ENCODE assay signal across 35 mouse cellular contexts in genomic region chr3:64306799-64307198, GRCm38 (mm10). TPM values are rescaled to one million over a fixed set of nuclear protein-coding genes. Genes with fewer than 3 reads are reported as not detected.
DNase-seq lines count a peak whose midpoint lies in the region; TF ChIP-seq lines count a peak whose summit lies in the region.
"Had no signal": no experiment of that assay in that cellular context is flagged by ENCODE, and none has a peak within 500 bp of the region (broad histone marks: within the 10 kb centered on the region; RNA-seq: fewer than 3 reads in every experiment).

No protein-coding gene starts in this region.

- no peak for DNase-seq in heart, adult 2 months
- no peak for DNase-seq in heart, adult 9 months (ENCODE audit: low spot score in 2 of 2)
- no peak for DNase-seq in left cerebral cortex, adult 2 months (ENCODE audit: extremely low spot score in 1 of 2, low spot score in 2 of 2)
- no peak for DNase-seq in left cerebral cortex, adult 8-10 months (ENCODE audit: low spot score in 2 of 2)
- DNase-seq in A20 (ENCODE audit: low read depth, low spot score) (peak; percentile 10), MEL (ENCODE audit: low read depth, low spot score) (no peak), adipocyte (ENCODE audit: low spot score) (no peak)
- DNase-seq: adrenal gland, postnatal 36 days; cerebellum, adult 11-12 months; cerebellum, postnatal 36 days; gastrocnemius, postnatal 36 days; kidney, adult 11 months; lung, adult 18-20 months; lung, postnatal 14 days; thymus, adult 2 months; thymus, postnatal 4 days had no signal

- TF ChIP-seq EP300 in heart, adult 2 months (IDR thresholded peaks at IDR 0.05; ENCODE audit: insufficient read depth, low read depth, low read length): no peak
- TF ChIP-seq EP300 in MEL (IDR thresholded peaks at IDR 0.05; ENCODE audit: low read depth in 1 of 2, low read length in 2 of 2): no peak

- H3K4me1 ChIP-seq in heart, adult 2 months (ENCODE audit: control insufficient read depth, insufficient read depth, low read length): no peaks in the 10 kb centered on the region
- no peaks in the 10 kb centered on the region for H3K4me1 ChIP-seq in MEL (ENCODE audit: control insufficient read depth in 1 of 2, insufficient read depth in 2 of 2, low read length in 2 of 2)
- H3K4me1 ChIP-seq: forebrain, embryonic 15.5 days; heart, embryonic 10.5 days; kidney, embryonic 15.5 days; limb, embryonic 13.5 days; liver, embryonic 12.5 days; midbrain, embryonic 13.5 days had no signal

- TF ChIP-seq POLR2A in heart, adult 2 months (IDR thresholded peaks at IDR 0.05; ENCODE audit: insufficient read depth, low read depth, low read length): no peak
- TF ChIP-seq POLR2A in MEL (IDR thresholded peaks at IDR 0.05; ENCODE audit: control insufficient read depth in 1 of 2, insufficient read depth in 1 of 2, low read depth in 1 of 2, low read length in 2 of 2, poor library complexity in 1 of 2): no peak

- H3K27ac ChIP-seq in heart, adult 2 months: no peak overlapping the region
- H3K27ac ChIP-seq in left cerebral cortex, adult 2 months: no peak overlapping the region
- H3K27ac ChIP-seq in MEL (ENCODE audit: control insufficient read depth, low read depth, low read length): no peak overlapping the region
- H3K27ac ChIP-seq: forebrain, embryonic 15.5 days; heart, embryonic 10.5 days; kidney, embryonic 15.5 days; limb, embryonic 13.5 days; liver, embryonic 12.5 days; midbrain, embryonic 13.5 days had no signal

- intact Hi-C loops in heart, adult 2 months (cut with DNase I): loop anchor here (2.0 kb wide), 1 partner anchor 268 kb away; no protein-coding TSS in a partner anchor
- intact Hi-C loops in left cerebral cortex, adult 2 months (cut with DNase I): loop anchor here (2.0 kb wide), 1 partner anchor 268 kb away; no protein-coding TSS in a partner anchor

- H3K79me2 ChIP-seq in heart, adult 2 months (replicated peaks; ENCODE audit: control insufficient read depth, insufficient read depth, low read length): no peaks in the 10 kb centered on the region
- no peaks in the 10 kb centered on the region for H3K79me2 ChIP-seq in MEL (ENCODE audit: control insufficient read depth, insufficient read depth, low read length, poor library complexity)

- peak; percentile 33 for TF ChIP-seq RAD21 in MEL (IDR thresholded peaks at IDR 0.05; ENCODE audit: low read depth, low read length)

- H3K36me3 ChIP-seq in heart, adult 2 months (ENCODE audit: control insufficient read depth, insufficient read depth, low read length): no peaks in the 10 kb centered on the region
- H3K36me3 ChIP-seq in MEL (ENCODE audit: control insufficient read depth in 1 of 2, insufficient read depth in 2 of 2, low read length in 2 of 2): no peaks in the 10 kb centered on the region
- H3K36me3 ChIP-seq: forebrain, embryonic 15.5 days; heart, embryonic 10.5 days; kidney, embryonic 15.5 days; limb, embryonic 13.5 days; liver, embryonic 12.5 days; midbrain, embryonic 13.5 days had no signal

- no peaks in the 10 kb centered on the region for H3K27me3 ChIP-seq in heart, adult 2 months (ENCODE audit: control insufficient read depth, insufficient read depth, low read length)
- no peaks in the 10 kb centered on the region for H3K27me3 ChIP-seq in MEL (ENCODE audit: control insufficient read depth in 1 of 2, insufficient read depth in 2 of 2, low read length in 2 of 2)
- H3K27me3 ChIP-seq: forebrain, embryonic 15.5 days; kidney, embryonic 15.5 days; limb, embryonic 13.5 days; liver, embryonic 12.5 days; midbrain, embryonic 13.5 days had no signal

- no peak overlapping the region for H3K9ac ChIP-seq in heart, adult 2 months (ENCODE audit: low read depth, low read length)
- no peak overlapping the region for H3K9ac ChIP-seq in MEL (ENCODE audit: control insufficient read depth, low read depth, low read length, poor library complexity, severe bottlenecking)
- H3K9ac ChIP-seq: forebrain, embryonic 15.5 days; kidney, embryonic 15.5 days; limb, embryonic 13.5 days; liver, embryonic 12.5 days; midbrain, embryonic 13.5 days had no signal

- TF ChIP-seq CTCF in heart, adult 2 months (IDR thresholded peaks at IDR 0.05): peak; percentile 63
- TF ChIP-seq CTCF in left cerebral cortex, adult 2 months (IDR thresholded peaks at IDR 0.05): peak; percentile 52
- TF ChIP-seq CTCF in MEL (IDR thresholded peaks at IDR 0.05 in 2 of 3, conservative IDR thresholded peaks at IDR 0.05 in 1 of 3; ENCODE audit: control insufficient read depth in 1 of 3, insufficient read depth in 1 of 3, low read depth in 2 of 3, low read length in 3 of 3, poor library complexity in 1 of 3, severe bottlenecking in 1 of 3): peak in 1 of 3 experiments; percentile 21; a peak in 1 of 6 replicates

- H3K9me3 ChIP-seq in MEL (replicated peaks; ENCODE audit: insufficient read depth, low read length): no peaks in the 10 kb centered on the region
- H3K9me3 ChIP-seq: forebrain, embryonic 15.5 days; heart, embryonic 10.5 days; kidney, embryonic 15.5 days; limb, embryonic 13.5 days; liver, embryonic 12.5 days; midbrain, embryonic 13.5 days had no signal

- no peak overlapping the region for H3K4me3 ChIP-seq in heart, adult 2 months
- no peak overlapping the region for H3K4me3 ChIP-seq in left cerebral cortex, adult 2 months
- no peak overlapping the region for H3K4me3 ChIP-seq in MEL (ENCODE audit: control insufficient read depth in 1 of 2, insufficient read depth in 1 of 2, low read depth in 2 of 2, low read length in 2 of 2)
- H3K4me3 ChIP-seq: forebrain, embryonic 15.5 days; heart, embryonic 10.5 days; kidney, embryonic 15.5 days; limb, embryonic 13.5 days; liver, embryonic 12.5 days; midbrain, embryonic 13.5 days; myocyte had no signal

TF ChIP-seq in MEL, 35 proteins besides CTCF, POLR2A, EP300 and RAD21:
- TF ChIP-seq ZMIZ1 (IDR thresholded peaks at IDR 0.05; ENCODE audit: low read depth, low read length): no peak
- TF ChIP-seq SMC3 (IDR thresholded peaks at IDR 0.05; ENCODE audit: low read depth, low read length): peak; percentile 17; the same call in 1 of the 2 replicates
- no peak for TF ChIP-seq HCFC1 (IDR thresholded peaks at IDR 0.05; ENCODE audit: low read depth, low read length)
- 0 out of 2 replicates have a peak, but pooled peaks have one; percentile 3 for TF ChIP-seq ZC3H11A (IDR thresholded peaks at IDR 0.05; ENCODE audit: low read depth, low read length)

RNA-seq across cellular contexts. Expression of gene Vmn2r3, which starts 17.3 kb away (rescaled TPM):
- total RNA-seq in heart, adult 2 months (2021): not detected
- polyA plus RNA-seq in heart, adult 2 months (2012; rRNA removed): not detected in 2 replicates
- total RNA-seq in left cerebral cortex, adult 2 months (2021): not detected
- total RNA-seq in left cerebral cortex, adult 8-10 months (2022): not detected
- not detected in 2 replicates for total RNA-seq in MEL (2012; rRNA removed)
- polyA plus RNA-seq in MEL (2012; ENCODE audit: insufficient read depth in 1 of 2, insufficient read length in 2 of 2, low read depth in 1 of 2, low replicate concordance in 2 of 2, missing spikeins in 1 of 2): under 1 TPM in 1 of 2 experiments, not detected in 1; 0.17 TPM
- total RNA-seq: adrenal gland, adult 18-20 months; adrenal gland, postnatal 36 days; gastrocnemius, adult 18-20 months; gastrocnemius, postnatal 36 days; hematopoietic stem cell, adult 5-6 weeks; layer of hippocampus, postnatal 14 days; left cerebral cortex, postnatal 14 days; megakaryocyte, adult 5-6 weeks had no signal
- polyA plus RNA-seq: C2C12; embryonic facial prominence, embryonic 14.5 days; forebrain, embryonic 15.5 days; heart, embryonic 10.5 days; heart, embryonic 16.5 days; kidney, embryonic 15.5 days; large intestine, adult 2 months; limb, embryonic 13.5 days; liver, embryonic 12.5 days; midbrain, embryonic 13.5 days; neural tube, embryonic 14.5 days; stomach, embryonic 16.5 days; thymus, adult 2 months had no signal
